ENCODE assay signal across 22 mouse cellular contexts in the genomic region with DNA sequence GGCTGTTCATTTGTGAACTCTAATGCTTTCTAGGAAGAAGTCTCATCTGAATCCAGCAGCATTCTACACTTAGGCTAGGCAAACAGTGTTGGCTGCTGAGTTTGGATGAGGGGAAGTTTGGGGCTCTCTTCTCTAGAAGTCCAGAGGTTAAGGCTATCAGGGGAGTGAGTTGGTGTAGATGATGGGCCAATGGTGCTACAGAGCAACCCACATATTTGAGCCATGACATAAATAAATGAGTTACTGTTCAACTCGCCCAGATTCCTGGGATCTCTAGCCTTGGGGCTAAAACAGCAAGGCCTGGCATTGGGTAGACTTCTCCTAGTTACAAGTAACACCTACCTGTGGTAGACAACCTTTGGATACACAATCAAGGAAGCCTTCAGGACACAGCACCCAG. TPM values are rescaled to one million over a fixed set of nuclear protein-coding genes. Genes with fewer than 3 reads are reported as not detected.
A peak's percentile ranks its signal among the peaks of the same experiment; 100 is the strongest.
DNase-seq lines count a peak whose midpoint lies in the region; ATAC-seq and TF ChIP-seq lines count a peak whose summit lies in the region.
"Had no signal": no experiment of that assay in that cellular context is flagged by ENCODE, and none has a peak within 500 bp of the region (broad histone marks: within the 10 kb centered on the region; RNA-seq: fewer than 3 reads in every experiment).

No protein-coding gene starts in this region.

- H3K9ac ChIP-seq in liver, adult 2 months (ENCODE audit: low read depth, low read length): no peak overlapping the region
- H3K9ac ChIP-seq in liver, embryonic 12.5 days: no peak overlapping the region
- no peak overlapping the region for H3K9ac ChIP-seq in liver, embryonic 16.5 days (ENCODE audit: low read depth, low read length)
- no peak overlapping the region for H3K9ac ChIP-seq in liver, postnatal 0 days (replicated peaks)
- H3K9ac ChIP-seq in liver, embryonic 11.5 days (ENCODE audit: low read depth, low read length): no peak overlapping the region

- H3K27me3 ChIP-seq in liver, adult 2 months (ENCODE audit: control insufficient read depth, insufficient read depth, low read length): no peaks in the 10 kb centered on the region
- H3K27me3 ChIP-seq in liver, embryonic 12.5 days (replicated peaks): no peaks in the 10 kb centered on the region
- no peaks in the 10 kb centered on the region for H3K27me3 ChIP-seq in liver, embryonic 16.5 days (ENCODE audit: control insufficient read depth, insufficient read depth, low read depth, low read length)
- H3K27me3 ChIP-seq in liver, postnatal 0 days (ENCODE audit: insufficient read depth, low read length): no peaks in the 10 kb centered on the region
- H3K27me3 ChIP-seq in liver, embryonic 11.5 days (replicated peaks; ENCODE audit: control insufficient read depth, insufficient read depth, low read length): no peaks in the 10 kb centered on the region
- H3K27me3 ChIP-seq: CH12.LX, Patski had no signal

- no peak overlapping the region for H3K27ac ChIP-seq in liver, adult 2 months (replicated peaks; ENCODE audit: insufficient read depth, low read depth, low read length)
- H3K27ac ChIP-seq in liver, embryonic 12.5 days: no peak overlapping the region
- H3K27ac ChIP-seq in liver, embryonic 16.5 days (ENCODE audit: low read length): no peak overlapping the region
- H3K27ac ChIP-seq in liver, postnatal 0 days (ENCODE audit: low read depth): no peak overlapping the region
- H3K27ac ChIP-seq in liver, embryonic 11.5 days (ENCODE audit: low read depth, low read length): no peak overlapping the region

- H3K4me3 ChIP-seq in liver, adult 2 months (ENCODE audit: insufficient read depth, low read depth, low read length): no peak overlapping the region
- H3K4me3 ChIP-seq in liver, embryonic 12.5 days: no peak overlapping the region
- no peak overlapping the region for H3K4me3 ChIP-seq in liver, embryonic 16.5 days (ENCODE audit: low read depth, low read length)
- H3K4me3 ChIP-seq in liver, postnatal 0 days (ENCODE audit: low read depth, low read length): no peak overlapping the region
- no peak overlapping the region for H3K4me3 ChIP-seq in liver, embryonic 11.5 days (ENCODE audit: low read depth, low read length)

- no peak for TF ChIP-seq CTCF in liver, adult 2 months (IDR thresholded peaks at IDR 0.05; ENCODE audit: low read depth, low read length)
- no peak for TF ChIP-seq CTCF in liver, postnatal 0 days (IDR thresholded peaks at IDR 0.05; ENCODE audit: low read depth)

- no peak for ATAC-seq in liver, embryonic 12.5 days
- peak; percentile 54 for ATAC-seq in liver, embryonic 16.5 days (ENCODE audit: low read depth)
- 0 out of 2 replicates have a peak, but pooled peaks have one; percentile 40 for ATAC-seq in liver, postnatal 0 days
- ATAC-seq in liver, embryonic 11.5 days (replicated peaks; ENCODE audit: low FRiP score): no peak
- ATAC-seq: activated CD4-positive, CD25-positive, alpha-beta regulatory T cell, adult 4 months; CD4-positive, CD25-positive, alpha-beta regulatory T cell, adult 4 months; Patski had no signal

- H3K79me2 ChIP-seq in liver, adult 2 months (ENCODE audit: control insufficient read depth, insufficient read depth, low read length): peaks cover 10% of the 10 kb centered on the region; the same call in 1 of the 2 replicates

- peak; percentile 15 for DNase-seq in kidney, adult 11 months
- DNase-seq in kidney, postnatal 4 days: no peak
- peak; percentile 54 for DNase-seq in liver, adult 2 months (ENCODE audit: extremely low read depth, low read depth, low spot score)
- DNase-seq in liver: no peak
- no peak for DNase-seq in liver, postnatal 0 days
- DNase-seq in liver, embryonic 11.5 days (ENCODE audit: low spot score): no peak
- DNase-seq: adrenal gland, adult 2 months; adrenal gland, adult 8-10 months; adrenal gland, postnatal 10 days; adrenal gland, postnatal 14 days; adrenal gland, postnatal 25 days; adrenal gland, postnatal 36 days; B cell, adult 2 months; cerebellum, adult 11 months; cerebellum, adult 11-12 months had no signal

- no peak for TF ChIP-seq POLR2A in liver, adult 2 months (IDR thresholded peaks at IDR 0.05; ENCODE audit: extremely low read depth, insufficient read depth, low read length)

- TF ChIP-seq EP300 in liver, postnatal 0 days (IDR thresholded peaks at IDR 0.05; ENCODE audit: low read depth): no peak

- H3K36me3 ChIP-seq in liver, adult 2 months (ENCODE audit: control insufficient read depth, insufficient read depth, low read length): peaks cover 30% of the 10 kb centered on the region
- H3K36me3 ChIP-seq in liver, embryonic 12.5 days: peaks cover 90% of the 10 kb centered on the region
- H3K36me3 ChIP-seq in liver, embryonic 16.5 days (ENCODE audit: control insufficient read depth, insufficient read depth): peaks cover 27% of the 10 kb centered on the region
- peaks cover 52% of the 10 kb centered on the region for H3K36me3 ChIP-seq in liver, postnatal 0 days (replicated peaks; ENCODE audit: insufficient read depth, low read length)
- peaks cover 30% of the 10 kb centered on the region for H3K36me3 ChIP-seq in liver, embryonic 11.5 days (ENCODE audit: control insufficient read depth, insufficient read depth, low read length)

- no peaks in the 10 kb centered on the region for H3K9me3 ChIP-seq in liver, embryonic 12.5 days (replicated peaks)
- no peaks in the 10 kb centered on the region for H3K9me3 ChIP-seq in liver, embryonic 16.5 days (replicated peaks; ENCODE audit: control insufficient read depth, low read length)
- no peaks in the 10 kb centered on the region for H3K9me3 ChIP-seq in liver, postnatal 0 days (ENCODE audit: low read length)
- H3K9me3 ChIP-seq in liver, embryonic 11.5 days (ENCODE audit: control insufficient read depth, low read length): no peaks in the 10 kb centered on the region
- H3K9me3 ChIP-seq: G1E had no signal

- WGBS in liver, adult 2 months: 19% methylated on average over 1 of the region's 1 CpGs
- WGBS in liver, embryonic 12.5 days (ENCODE audit: insufficient replicate concordance): 83% methylated on average over 1 of the region's 1 CpGs
- 67% methylated on average over 1 of the region's 1 CpGs for WGBS in liver, embryonic 16.5 days (ENCODE audit: insufficient replicate concordance)
- 57% methylated on average over 1 of the region's 1 CpGs for WGBS in liver, postnatal 0 days (ENCODE audit: insufficient replicate concordance)
- WGBS in liver, embryonic 11.5 days: 81% methylated on average over 1 of the region's 1 CpGs

- H3K4me2 ChIP-seq in liver, embryonic 12.5 days: no peak overlapping the region
- no peak overlapping the region for H3K4me2 ChIP-seq in liver, embryonic 16.5 days (ENCODE audit: low read depth, low read length)
- no peak overlapping the region for H3K4me2 ChIP-seq in liver, postnatal 0 days (ENCODE audit: low read depth, low read length)
- no peak overlapping the region for H3K4me2 ChIP-seq in liver, embryonic 11.5 days

- peaks cover 32% of the 10 kb centered on the region for H3K4me1 ChIP-seq in liver, adult 2 months (ENCODE audit: control insufficient read depth, insufficient read depth, low read length)
- H3K4me1 ChIP-seq in liver, embryonic 12.5 days: peaks cover 16% of the 10 kb centered on the region; the same call in 1 of the 2 replicates
- H3K4me1 ChIP-seq in liver, embryonic 16.5 days (ENCODE audit: control insufficient read depth, low read depth, low read length): peaks cover 7% of the 10 kb centered on the region
- peaks cover 17% of the 10 kb centered on the region; the same call in 1 of the 2 replicates for H3K4me1 ChIP-seq in liver, postnatal 0 days (ENCODE audit: insufficient read depth)
- H3K4me1 ChIP-seq in liver, embryonic 11.5 days (replicated peaks; ENCODE audit: control insufficient read depth, insufficient read depth, low read length): no peaks in the 10 kb centered on the region

RNA-seq across cellular contexts. Expression of gene Fam120a, which starts 46.6 kb away (rescaled TPM):
- 45.1 and 59.3 TPM in 2 replicates for total RNA-seq in liver, adult 2 months (2014; rRNA removed)
- 40.1 and 40.6 TPM in 2 replicates for polyA plus RNA-seq in liver, adult 2 months (2012; rRNA removed)
- 19.5 and 20.1 TPM in 2 replicates for polyA plus RNA-seq in liver, embryonic 12.5 days (2016; fragmentation: Nextera tagmentation; extraction: Ambion mirVana)
- polyA plus RNA-seq in liver, embryonic 16.5 days (2015; fragmentation: Nextera tagmentation; extraction: Ambion mirVana): 11.5 and 12.0 TPM in 2 replicates
- 13.1 and 13.3 TPM in 2 replicates for polyA plus RNA-seq in liver, postnatal 0 days (2015; fragmentation: Nextera tagmentation; extraction: Ambion mirVana)
- polyA plus RNA-seq in liver, embryonic 11.5 days (2014; fragmentation: Nextera tagmentation; extraction: Ambion mirVana): 33.1 and 38.0 TPM in 2 replicates

RNA-seq across cellular contexts. Expression of gene Phf2, which starts 50.3 kb away (rescaled TPM):
- total RNA-seq in liver, adult 2 months (2014; rRNA removed): 3.0 and 4.1 TPM in 2 replicates
- 5.8 and 6.7 TPM in 2 replicates for polyA plus RNA-seq in liver, adult 2 months (2012; rRNA removed)
- 2.9 and 3.1 TPM in 2 replicates for polyA plus RNA-seq in liver, embryonic 12.5 days (2016; fragmentation: Nextera tagmentation; extraction: Ambion mirVana)
- 1.7 TPM in 2 replicates for polyA plus RNA-seq in liver, embryonic 16.5 days (2015; fragmentation: Nextera tagmentation; extraction: Ambion mirVana)
- polyA plus RNA-seq in liver, postnatal 0 days (2015; fragmentation: Nextera tagmentation; extraction: Ambion mirVana): 1.5 and 1.6 TPM in 2 replicates
- 6.2 and 8.3 TPM in 2 replicates for polyA plus RNA-seq in liver, embryonic 11.5 days (2014; fragmentation: Nextera tagmentation; extraction: Ambion mirVana)

Comparison
In these comparisons a context has a peak if more than half of its experiments do, and no peak if none do; other contexts are left out.
1. DNase-seq: peak in kidney, adult 11 months (single experiment) and liver, adult 2 months (single experiment); none in kidney, postnatal 4 days (0 of 2), liver (single experiment), liver, postnatal 0 days (single experiment) and liver, embryonic 11.5 days (single experiment).
2. ATAC-seq: peak in liver, embryonic 16.5 days (single experiment) and liver, postnatal 0 days (single experiment); none in liver, embryonic 12.5 days (single experiment) and liver, embryonic 11.5 days (single experiment).